Mouse (Mus musculus) E14TG2a.4 (cell line): Measurements from ENCODE around the gene Cyp4a10.

Experiments
- CTCF ChIP-seq: conservative IDR thresholded peaks from 2 replicates; pipeline ENCODE4 v1.5.1; 2014; ENCODE audit warnings: low read length
- NANOG ChIP-seq: IDR thresholded peaks from 2 replicates; pipeline ENCODE4 v1.6.1; 2014; ENCODE audit warnings: borderline replicate concordance, low read length, mixed read lengths
- POU5F1 ChIP-seq: IDR thresholded peaks from 2 replicates; pipeline ENCODE4 v1.6.1; 2014; ENCODE audit warnings: low read length, borderline replicate concordance

GRCm38 (mm10) chr4:115496001-115496400 is 22.1 kb upstream of the Cyp4a10 start, which contains the start of gene Cyp4a14:
- TF ChIP-seq CTCF (no peak), NANOG (no peak), POU5F1 (no peak)
